Mouse (Mus musculus) limb, embryonic 13.5 days (tissue): Measurements from ENCODE around the gene Slc17a2. TPM values are rescaled to one million over a fixed set of nuclear protein-coding genes. Genes with fewer than 3 reads are reported as not detected.
"Not testable (repeated sequence)": the region's sequence is repeated elsewhere in the genome, so short reads cannot be mapped to it uniquely, and the experiment has no call there.

Experiments used
- ATAC-seq: fragments of 200-750 bp; cut with Nextera tagmentation; 2 replicates; pipeline ENCODE4 v1.8.0; 2017; ENCODE audit warnings: low read depth, moderate number of reproducible peaks, moderate TSS enrichment; ENCODE audit not compliant: low FRiP score
- H3K27ac ChIP-seq: fragments of 300-500 bp; sonication (generic); 2 replicates; pipeline ENCODE4 v1.5.1; 2015; ENCODE audit warnings: inconsistent platforms, mild to moderate bottlenecking, moderate library complexity
- H3K27me3 ChIP-seq: fragments of 300-500 bp; sonication (generic); 2 replicates; pipeline ENCODE4 v1.6.1; 2015; ENCODE audit warnings: mild to moderate bottlenecking, inconsistent platforms
- H3K36me3 ChIP-seq: fragments of 300-500 bp; sonication (generic); 2 replicates; pipeline ENCODE4 v1.6.1; 2015; ENCODE audit warnings: inconsistent platforms, mild to moderate bottlenecking, moderate library complexity
- H3K4me1 ChIP-seq: fragments of 300-500 bp; sonication (generic); 2 replicates; pipeline ENCODE4 v1.6.1; 2015; ENCODE audit warnings: inconsistent platforms
- H3K4me2 ChIP-seq: fragments of 300-500 bp; sonication (generic); replicated peaks from 2 replicates; pipeline ENCODE4 v1.6.1; 2015; ENCODE audit warnings: inconsistent platforms, mild to moderate bottlenecking, moderate library complexity
- H3K4me3 ChIP-seq: fragments of 300-500 bp; sonication (generic); 2 replicates; pipeline ENCODE4 v1.5.1; 2015; ENCODE audit warnings: moderate library complexity, mild to moderate bottlenecking, inconsistent platforms
- H3K9ac ChIP-seq: fragments of 300-500 bp; sonication (generic); 2 replicates; pipeline ENCODE4 v1.6.1; 2015; ENCODE audit warnings: mild to moderate bottlenecking, inconsistent platforms
- H3K9me3 ChIP-seq: fragments of 300-500 bp; sonication (generic); 2 replicates; pipeline ENCODE4 v1.6.1; 2016; ENCODE audit warnings: inconsistent platforms
- WGBS: fragments of 180-500 bp; shearing (Covaris S2); methylation state at CpG from one replicate; pipeline ENCODE4 v1.1.7; 2015; 5-methylcytosine and 5-hydroxymethylcytosine counted together
- polyA plus RNA-seq: library from polyadenylated mRNA; unstranded; fragments of >200 nt; fragmentation: Nextera tagmentation; extraction: Ambion mirVana; gene quantifications from 2 replicates; pipeline ENCODE4 v1.2.1, GENCODE M21; 2015

Gene Slc17a2
- polyA plus RNA-seq, 1 experiment from 2014 or later, result not detected

DNA sequence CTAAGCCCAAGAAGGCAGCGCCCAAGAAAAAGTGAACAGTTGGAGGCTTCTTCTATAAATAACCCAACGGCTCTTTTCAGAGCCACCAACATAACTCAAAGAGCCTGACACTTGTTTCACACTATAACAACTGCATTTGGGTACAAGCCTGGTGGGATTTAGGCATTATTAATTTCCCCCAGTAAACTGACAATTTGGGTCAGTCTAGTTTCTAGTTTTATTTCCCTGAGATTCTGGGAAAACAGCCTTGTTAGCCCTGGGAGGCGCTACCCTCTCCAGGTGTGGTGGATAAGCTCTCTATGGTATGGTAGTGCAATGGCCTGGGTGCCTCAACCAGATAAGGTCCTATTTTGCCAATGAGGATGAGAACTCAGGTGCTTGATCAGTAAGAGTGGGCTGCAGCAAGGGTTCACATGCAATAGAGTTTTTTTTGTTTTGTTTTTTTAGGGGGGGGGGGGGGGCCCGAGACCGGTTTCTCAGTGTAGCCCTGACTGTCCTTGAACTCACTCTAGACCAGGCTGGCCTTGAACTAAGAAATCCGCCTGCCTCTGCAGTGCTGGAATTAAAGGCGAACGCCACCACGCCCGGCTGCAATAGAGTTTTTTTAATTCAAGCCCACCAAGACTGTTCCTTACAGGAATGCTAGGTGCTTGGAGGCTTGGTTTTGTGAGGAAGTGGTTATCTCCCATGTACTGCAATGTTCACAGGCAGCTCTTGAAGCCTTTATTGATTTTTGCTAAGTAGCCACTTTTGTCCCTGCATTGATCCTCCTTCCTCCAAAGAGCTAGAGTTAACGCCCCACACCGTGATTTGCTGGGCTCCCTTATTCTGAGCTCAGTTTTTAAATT is 42.2 kb upstream of the Slc17a2 start:
- peak overlapping the region; percentile 88 for H3K9ac ChIP-seq
- peak overlapping the region; percentile 59 for H3K4me3 ChIP-seq
- peak overlapping the region; percentile 97 for H3K27ac ChIP-seq
- no peaks in the 10 kb centered on the region for H3K36me3 ChIP-seq
- peaks cover 18% of the 10 kb centered on the region for H3K4me1 ChIP-seq
- no peaks in the 10 kb centered on the region for H3K9me3 ChIP-seq
- no peak for ATAC-seq
- H3K27me3 ChIP-seq, result no peaks in the 10 kb centered on the region
- WGBS, result 32% methylated on average over 12 of the region's 12 CpGs
- peak overlapping the region; percentile 92 for H3K4me2 ChIP-seq

- no peak overlapping the region for H3K9ac ChIP-seq
- H3K4me1 ChIP-seq, result peaks cover 14% of the 10 kb centered on the region
- no peaks in the 10 kb centered on the region for H3K9me3 ChIP-seq
- H3K36me3 ChIP-seq, result no peaks in the 10 kb centered on the region
- H3K4me2 ChIP-seq, result peak overlapping the region; percentile 92; the same call in 1 of the 2 replicates
- WGBS, result 61% methylated on average over 1 of the region's 1 CpGs
- no peak overlapping the region for H3K4me3 ChIP-seq
- no peak for ATAC-seq
- 0 out of 2 replicates have a peak overlapping the region, but pooled peaks have one; percentile 97 for H3K27ac ChIP-seq
- H3K27me3 ChIP-seq, result no peaks in the 10 kb centered on the region
These were observed 41.6 kb upstream of the Slc17a2 start for GRCm38 (mm10) chr13:23765172-23765513.

- Histone ChIP-seq H3K36me3 (no peaks in the 10 kb centered on the region), H3K27ac (no peak overlapping the region), H3K4me2 (no peak overlapping the region), H3K27me3 (no peaks in the 10 kb centered on the region), H3K4me1 (peaks cover 9% of the 10 kb centered on the region), H3K4me3 (no peak overlapping the region), H3K9ac (no peak overlapping the region), H3K9me3 (no peaks in the 10 kb centered on the region)
- ATAC-seq, result no peak
These were observed 40.0 kb upstream of the Slc17a2 start for GRCm38 (mm10) chr13:23766772-23767171.

GRCm38 (mm10) chr13:23768834-23769397 is 37.9 kb upstream of the Slc17a2 start:
- no peaks in the 10 kb centered on the region for H3K27me3 ChIP-seq
- H3K36me3 ChIP-seq, result no peaks in the 10 kb centered on the region
- H3K9ac ChIP-seq, result no peak overlapping the region
- H3K9me3 ChIP-seq, result no peaks in the 10 kb centered on the region
- H3K4me2 ChIP-seq, result no peak overlapping the region
- H3K27ac ChIP-seq, result no peak overlapping the region
- WGBS, result 55% methylated on average over 5 of the region's 5 CpGs
- ATAC-seq, result no peak
- H3K4me1 ChIP-seq, result peaks cover 12% of the 10 kb centered on the region
- no peak overlapping the region for H3K4me3 ChIP-seq

DNA sequence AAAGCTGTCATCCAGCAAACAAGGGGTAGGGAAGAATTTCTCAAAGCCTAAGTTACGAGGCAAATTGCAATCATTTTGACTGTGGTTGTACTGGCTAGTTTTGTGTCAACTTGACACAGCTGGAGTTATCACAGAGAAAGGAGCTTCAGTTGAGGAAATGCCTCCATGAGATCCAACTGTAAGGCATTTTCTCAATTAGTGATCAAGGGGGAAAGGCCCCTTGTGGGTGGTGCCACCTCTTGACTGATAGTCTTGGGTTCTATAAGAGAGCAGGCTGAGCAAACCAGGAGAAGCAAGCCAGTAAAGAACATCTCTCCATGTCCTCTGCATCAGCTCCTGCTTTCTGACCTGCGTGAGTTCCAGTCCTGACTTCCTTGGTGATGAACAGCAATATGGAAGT is 37.2 kb upstream of the Slc17a2 start, which contains the start of gene Trim38:
Trim38 (plus strand) TSS at position 301 of the 400 bp plus-strand sequence.
- H3K27me3 ChIP-seq, H3K4me1 ChIP-seq, H3K4me3 ChIP-seq, H3K9me3 ChIP-seq, H3K4me2 ChIP-seq, H3K9ac ChIP-seq, H3K36me3 ChIP-seq, H3K27ac ChIP-seq, ATAC-seq: not testable (repeated sequence)
- 81% methylated on average over 2 of the region's 2 CpGs for WGBS

DNA sequence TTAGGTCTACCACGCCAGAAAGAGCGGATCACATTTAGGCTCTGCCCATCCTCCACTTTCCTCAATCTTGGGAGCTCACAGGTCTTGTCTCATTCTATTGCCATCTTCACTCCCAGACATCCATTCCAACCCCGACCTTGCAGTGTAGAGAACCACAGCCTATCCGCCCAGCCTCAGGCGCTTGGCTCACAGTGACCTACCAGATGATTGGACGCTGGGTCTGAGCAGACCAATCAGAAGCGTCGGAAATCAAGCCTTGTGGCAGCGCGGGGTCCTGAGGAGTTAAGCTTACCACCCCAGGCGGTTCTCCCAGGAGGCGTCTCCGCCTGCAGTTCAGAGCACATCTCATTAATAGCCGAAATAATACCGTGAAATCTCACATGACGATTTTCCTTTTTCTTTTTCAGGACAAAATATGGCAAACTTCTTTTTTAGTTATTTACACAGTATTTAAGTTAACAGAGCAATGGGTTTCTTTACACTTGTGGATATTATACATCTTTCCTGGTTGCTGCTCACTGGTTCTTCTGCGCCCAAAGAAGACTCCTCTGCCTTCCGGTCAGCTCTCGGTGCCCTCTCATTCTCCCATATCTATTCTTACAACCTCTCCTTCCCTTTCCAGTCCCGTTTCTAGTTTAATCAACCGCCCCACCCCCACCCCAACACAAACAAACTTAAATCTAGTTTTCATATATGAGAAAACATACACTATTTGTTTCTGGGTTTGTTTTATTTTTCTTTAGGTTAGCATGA is 34.1 kb upstream of the Slc17a2 start:
- Histone ChIP-seq H3K4me2 (peak overlapping the region; percentile 52), H3K9ac (no peak overlapping the region), H3K4me1 (peaks cover 4% of the 10 kb centered on the region; the same call in 1 of the 2 replicates), H3K36me3 (no peaks in the 10 kb centered on the region), H3K27ac (no peak overlapping the region), H3K27me3 (no peaks in the 10 kb centered on the region), H3K4me3 (no peak overlapping the region), H3K9me3 (no peaks in the 10 kb centered on the region)
- ATAC-seq, result peak; percentile 87
- 24% methylated on average over 21 of the region's 21 CpGs for WGBS

DNA sequence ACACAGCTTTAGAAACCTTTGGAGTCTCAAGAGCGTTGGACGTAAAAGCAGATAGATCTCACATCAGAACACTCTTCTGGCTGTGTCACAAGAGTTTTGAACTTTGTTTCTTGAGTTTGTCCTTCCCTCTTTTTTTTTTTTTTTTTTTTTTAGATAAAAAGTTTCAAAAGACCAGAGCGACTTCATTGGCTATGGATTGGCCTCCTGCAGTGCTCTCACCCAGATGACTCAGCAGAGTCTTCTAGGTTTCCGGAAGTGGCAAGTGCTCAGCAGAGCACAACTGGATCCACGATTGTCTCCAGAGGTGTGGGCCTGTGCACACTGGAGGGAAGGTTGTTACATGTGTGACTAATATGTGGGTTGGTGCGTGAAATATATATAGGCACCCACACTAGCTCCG is 28.5 kb upstream of the Slc17a2 start:
- Histone ChIP-seq H3K4me1 (no peaks in the 10 kb centered on the region), H3K4me3 (no peak overlapping the region), H3K4me2 (no peak overlapping the region), H3K9ac (no peak overlapping the region), H3K36me3 (no peaks in the 10 kb centered on the region), H3K27ac (no peak overlapping the region), H3K9me3 (no peaks in the 10 kb centered on the region), H3K27me3 (no peaks in the 10 kb centered on the region)
- WGBS, result 88% methylated on average over 7 of the region's 7 CpGs
- ATAC-seq, result no peak

- Histone ChIP-seq H3K27me3 (no peaks in the 10 kb centered on the region), H3K4me3 (no peak overlapping the region), H3K4me1 (no peaks in the 10 kb centered on the region), H3K4me2 (no peak overlapping the region), H3K27ac (no peak overlapping the region), H3K36me3 (no peaks in the 10 kb centered on the region), H3K9me3 (no peaks in the 10 kb centered on the region), H3K9ac (no peak overlapping the region)
- 86% methylated on average over 4 of the region's 4 CpGs for WGBS
- ATAC-seq, result no peak
These were observed 27.8 kb upstream of the Slc17a2 start for GRCm38 (mm10) chr13:23779025-23779424.

- H3K4me2 ChIP-seq, result no peak overlapping the region
- H3K9me3 ChIP-seq, result no peaks in the 10 kb centered on the region
- no peaks in the 10 kb centered on the region for H3K27me3 ChIP-seq
- H3K9ac ChIP-seq, result no peak overlapping the region
- no peak overlapping the region for H3K27ac ChIP-seq
- WGBS, result 45% methylated on average over 2 of the region's 2 CpGs
- no peaks in the 10 kb centered on the region for H3K4me1 ChIP-seq
- no peak overlapping the region for H3K4me3 ChIP-seq
- ATAC-seq, result no peak
- H3K36me3 ChIP-seq, result no peaks in the 10 kb centered on the region
These were observed 14.3 kb upstream of the Slc17a2 start for GRCm38 (mm10) chr13:23792520-23792919.

DNA sequence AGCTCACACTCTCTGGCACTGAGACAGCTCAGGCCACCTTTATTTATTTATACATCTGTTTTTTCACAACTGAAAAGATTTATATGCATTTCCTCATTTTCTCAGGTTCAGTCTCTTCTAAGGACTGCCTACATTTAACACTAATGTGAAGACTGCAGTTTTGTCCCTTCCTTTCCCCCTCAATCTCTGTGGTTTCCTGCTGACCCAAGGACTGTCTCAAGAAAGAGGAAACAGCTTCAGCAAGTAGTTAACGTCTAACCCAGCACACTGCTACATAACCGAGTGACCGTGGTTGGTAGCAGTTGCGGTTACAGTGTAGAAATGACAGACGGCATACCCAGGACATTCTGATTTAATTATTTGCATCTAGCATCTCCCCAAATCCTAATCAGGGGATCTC is 7.4 kb upstream of the Slc17a2 start:
- 62% methylated on average over 5 of the region's 5 CpGs for WGBS
- Histone ChIP-seq H3K36me3 (no peaks in the 10 kb centered on the region), H3K4me1 (peaks cover 14% of the 10 kb centered on the region), H3K27me3 (no peaks in the 10 kb centered on the region), H3K4me2 (no peak overlapping the region), H3K9ac (no peak overlapping the region), H3K4me3 (no peak overlapping the region), H3K9me3 (no peaks in the 10 kb centered on the region), H3K27ac (no peak overlapping the region)
- no peak for ATAC-seq

DNA sequence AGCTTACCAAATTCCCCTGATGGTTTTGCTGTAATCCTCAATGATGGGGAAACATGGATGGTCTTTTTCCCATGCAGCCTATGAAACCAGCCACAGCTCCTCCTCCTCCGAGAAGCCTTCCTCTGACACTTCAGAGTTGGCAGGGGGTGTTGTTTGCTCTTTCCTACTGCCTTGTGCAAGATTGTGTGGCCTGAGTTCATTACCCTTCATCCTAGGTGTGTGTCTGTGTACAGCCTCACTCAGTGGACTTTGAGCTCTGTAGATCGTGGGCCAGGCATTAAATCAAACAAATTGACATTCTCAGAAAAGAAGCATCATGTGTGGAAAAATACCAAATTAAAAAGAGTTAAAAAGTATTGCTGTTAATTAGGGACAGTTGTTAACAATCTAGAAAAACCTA is 2.3 kb upstream of the Slc17a2 start:
- Histone ChIP-seq H3K27ac (no peak overlapping the region), H3K4me3 (no peak overlapping the region), H3K4me1 (no peaks in the 10 kb centered on the region), H3K36me3 (no peaks in the 10 kb centered on the region), H3K4me2 (no peak overlapping the region), H3K27me3 (no peaks in the 10 kb centered on the region), H3K9me3 (no peaks in the 10 kb centered on the region), H3K9ac (no peak overlapping the region)
- WGBS, result 78% methylated on average over 2 of the region's 2 CpGs
- no peak for ATAC-seq

DNA sequence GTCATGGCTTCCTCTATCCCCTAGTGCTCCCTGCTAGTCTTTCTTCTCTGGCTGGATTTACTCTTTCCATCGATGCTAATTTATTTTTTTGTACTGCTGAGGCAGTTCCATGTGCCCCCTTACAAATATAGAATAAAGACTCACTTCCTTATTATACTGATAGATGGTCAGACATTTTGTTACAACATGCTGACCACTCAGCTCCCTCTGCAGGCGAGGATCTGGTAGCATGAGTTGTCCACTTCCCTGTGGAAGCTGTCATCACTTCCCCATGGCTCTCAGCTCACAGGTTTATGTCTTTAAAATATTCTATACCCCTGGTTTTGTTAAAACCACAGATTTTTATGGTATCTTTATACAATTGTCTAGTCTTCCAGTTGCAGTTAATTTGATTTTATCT is 9.4 kb downstream of the Slc17a2 start:
- Histone ChIP-seq H3K27ac (no peak overlapping the region), H3K4me2 (no peak overlapping the region), H3K27me3 (no peaks in the 10 kb centered on the region), H3K9me3 (no peaks in the 10 kb centered on the region), H3K36me3 (no peaks in the 10 kb centered on the region), H3K4me1 (peaks cover 10% of the 10 kb centered on the region; the same call in 1 of the 2 replicates), H3K9ac (no peak overlapping the region), H3K4me3 (no peak overlapping the region)
- WGBS, result 76% methylated on average over 2 of the region's 2 CpGs
- no peak for ATAC-seq
